Mouse (Mus musculus): ENCODE measurements around the gene Mixl1.

The Mixl1 gene

GRCm38 (mm10) chr1:180696626-180697352 is at the start of gene Mixl1:
Gene Mixl1, minus strand, starts transcription at chr1:180697034.
- DNase-seq = no peak

- DNase-seq = no peak
Observed at GRCm38 (mm10) chr1:180729231-180729630, 32.4 kb upstream of the Mixl1 start.

DNA sequence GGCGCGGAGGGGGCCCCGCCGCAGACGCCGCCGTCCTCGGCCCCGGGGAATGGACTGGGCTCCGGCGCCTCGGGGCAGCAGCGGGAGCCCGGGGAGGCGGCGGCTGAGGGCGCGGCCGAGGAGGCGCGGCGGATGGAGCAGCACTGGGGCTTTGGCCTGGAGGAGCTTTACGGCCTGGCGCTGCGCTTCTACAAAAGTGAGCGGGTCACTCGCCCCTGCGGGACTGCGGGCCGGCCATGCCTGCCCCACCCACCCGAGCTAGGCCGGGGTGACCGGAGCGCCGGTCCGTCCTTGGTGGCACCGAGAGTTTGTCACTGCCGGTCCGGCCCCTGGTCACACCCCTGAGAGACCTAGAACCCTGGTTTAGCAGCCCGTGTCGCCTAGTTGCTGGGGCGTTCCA is 29.3 kb upstream of the Mixl1 start:
- peak in 1 of 2 experiments; percentile 34 for DNase-seq

DNA sequence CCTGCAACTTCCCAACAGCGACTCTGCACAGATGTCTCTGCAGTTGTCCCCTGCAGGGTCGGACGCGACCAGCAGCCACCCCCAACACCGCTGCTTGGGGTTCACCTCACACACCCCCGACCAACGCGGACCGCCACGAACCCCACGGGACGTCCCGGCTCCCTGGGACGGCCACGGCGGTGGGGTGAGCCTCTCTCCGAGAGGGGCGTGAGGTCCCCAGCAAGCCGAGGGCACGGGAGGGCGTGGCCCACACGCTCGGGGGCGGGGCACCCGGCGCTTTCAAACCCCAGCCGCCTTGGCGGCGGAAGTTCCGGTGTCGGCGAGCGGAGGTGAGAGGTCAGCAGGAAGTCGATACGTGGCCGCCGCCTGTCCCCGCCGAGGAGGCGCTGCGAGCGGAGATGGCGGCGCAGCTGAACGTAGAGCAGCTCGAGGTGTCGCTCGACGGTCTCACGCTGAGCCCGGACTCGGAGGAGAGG is 28.9 kb upstream of the Mixl1 start, which contains the start of gene Acbd3:
TSS of gene Acbd3 (plus strand) at position 340 of the 476 bp plus-strand sequence.
- DNase-seq = peak; percentile 93

GRCm38 (mm10) chr1:180723701-180724238 is 26.9 kb upstream of the Mixl1 start:
- no peak for DNase-seq

GRCm38 (mm10) chr1:180722608-180723007 is 25.8 kb upstream of the Mixl1 start:
- no peak for DNase-seq

DNA sequence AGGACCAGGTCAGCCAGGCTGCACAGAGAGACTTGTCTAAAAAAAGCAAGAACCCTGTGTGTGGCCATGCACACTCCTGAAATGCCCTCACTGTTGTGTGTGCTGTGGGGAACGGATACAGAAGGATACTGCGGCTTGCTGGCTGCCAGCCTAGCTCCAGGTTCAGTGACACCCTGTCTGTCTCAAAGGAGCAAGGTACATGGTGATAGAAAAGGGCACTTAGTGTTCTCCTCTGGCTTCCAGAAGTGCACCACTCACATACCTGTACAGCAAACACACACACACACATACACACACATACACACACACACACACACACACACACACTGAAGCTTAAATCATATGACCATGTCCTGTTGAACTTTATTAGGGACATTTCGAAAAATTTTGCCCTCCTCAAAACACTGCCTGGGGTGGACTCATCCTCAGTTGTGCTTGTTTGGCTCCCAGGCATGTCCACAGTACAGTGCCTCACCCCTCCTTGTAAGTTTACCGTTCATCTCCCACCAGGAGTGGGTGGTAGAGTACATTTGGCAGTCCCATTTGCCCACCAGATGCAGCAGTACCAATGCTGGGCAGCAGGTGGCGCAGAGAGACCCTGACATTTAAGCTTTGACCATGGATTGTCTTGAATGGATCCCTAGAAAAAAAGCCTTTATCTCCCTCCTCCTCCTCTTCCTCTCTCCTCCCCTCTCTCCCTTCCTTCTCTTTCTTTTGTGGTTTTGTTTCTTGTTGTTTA is 23.3 kb upstream of the Mixl1 start:
- DNase-seq = peak; percentile 63 to 69

DNA sequence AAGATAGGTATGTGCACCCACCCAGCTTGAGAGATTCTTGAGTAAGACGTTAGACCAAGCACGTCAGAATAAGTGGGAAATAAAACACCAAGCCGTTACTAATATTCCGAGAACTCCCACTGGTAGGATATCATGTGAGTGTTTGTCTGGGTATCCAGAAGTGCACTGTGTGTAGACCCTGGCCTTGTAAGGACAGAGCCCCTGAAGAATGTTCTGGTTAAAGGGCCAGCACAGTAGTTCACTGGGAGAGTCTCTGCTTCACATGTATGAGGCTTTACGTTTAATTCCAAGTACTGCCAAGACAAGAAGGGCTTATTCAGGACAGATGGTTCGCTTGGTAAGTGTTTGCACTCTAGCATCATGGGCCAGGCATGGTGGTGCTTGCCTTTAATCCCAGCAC is 22.6 kb upstream of the Mixl1 start:
- no peak for DNase-seq

DNA sequence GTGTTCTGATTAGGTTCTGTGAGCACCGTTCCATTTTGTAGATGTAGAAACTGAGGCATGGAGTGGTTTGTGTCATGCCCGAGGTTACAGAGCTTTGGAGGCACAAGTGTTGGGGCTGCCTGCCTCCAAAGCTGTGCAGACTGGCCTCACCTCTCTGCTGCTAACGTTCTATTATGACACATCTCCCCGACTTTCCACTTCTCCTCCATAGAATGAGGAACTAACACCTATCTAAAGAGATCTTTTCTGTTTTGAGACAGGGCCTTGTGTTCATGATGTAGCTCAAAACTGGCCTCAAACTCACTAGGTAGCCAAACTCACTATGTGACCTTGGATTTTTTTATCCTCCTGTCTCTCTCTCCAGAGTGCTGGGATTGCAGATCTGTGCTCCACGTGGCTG is 21.9 kb upstream of the Mixl1 start:
- no peak for DNase-seq

DNA sequence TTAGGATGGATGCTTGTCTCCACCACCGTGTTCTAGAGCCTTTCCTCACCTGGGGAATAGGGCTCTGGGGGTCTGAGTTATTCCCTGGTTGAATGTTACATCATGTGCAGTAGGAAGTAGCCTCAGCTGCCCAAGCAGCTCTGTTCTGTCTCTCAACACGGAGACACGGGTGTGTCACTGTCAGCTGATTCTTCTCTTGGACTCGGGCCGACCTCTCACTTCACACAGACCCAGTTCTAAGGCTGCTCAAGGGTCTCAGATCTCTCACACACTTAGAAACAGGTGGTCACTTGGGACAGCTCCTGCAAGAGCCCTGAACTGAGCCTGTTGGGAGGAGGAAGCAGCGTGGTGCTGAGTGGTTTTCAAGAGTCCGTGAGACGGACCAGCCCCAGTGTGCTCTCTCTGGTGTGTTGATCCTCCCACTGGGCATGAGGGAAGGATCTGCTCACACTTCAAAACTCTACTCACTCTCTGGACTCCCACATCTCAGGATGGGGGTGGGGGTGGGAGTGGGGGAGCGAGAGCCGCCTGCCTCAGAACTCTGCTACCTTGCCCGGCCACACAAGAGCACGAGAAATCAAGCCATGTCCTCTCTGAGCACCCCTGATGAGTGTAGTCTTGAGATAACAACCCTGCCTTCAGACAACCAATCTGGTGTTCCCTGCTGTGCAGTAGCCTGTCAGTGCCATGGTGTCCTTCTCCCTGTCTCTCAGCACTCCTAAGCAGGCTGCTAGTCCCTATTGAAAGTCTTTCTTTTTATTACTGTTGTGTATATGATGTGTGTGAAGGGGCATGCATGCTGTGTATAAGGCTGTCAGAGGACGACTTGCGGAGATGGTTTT is 12.3 kb upstream of the Mixl1 start:
- no peak for DNase-seq

- no peak for DNase-seq
Observed at GRCm38 (mm10) chr1:180707813-180708212, 11.0 kb upstream of the Mixl1 start.

- DNase-seq = no peak
Observed at GRCm38 (mm10) chr1:180707368-180707767, 10.5 kb upstream of the Mixl1 start.

GRCm38 (mm10) chr1:180703400-180703799 is 6.6 kb upstream of the Mixl1 start:
- no peak for DNase-seq

- no peak for DNase-seq
Observed at GRCm38 (mm10) chr1:180698063-180698462, 1.2 kb upstream of the Mixl1 start.

GRCm38 (mm10) chr1:180691284-180691683 is 5.5 kb downstream of the Mixl1 start:
- no peak for DNase-seq
